Mouse (Mus musculus): Measurements from ENCODE around the gene Nfs1. TPM values are rescaled to one million over a fixed set of nuclear protein-coding genes. Genes with fewer than 3 reads are reported as not detected.

The Nfs1 gene
- total RNA-seq, 2 experiments from 2014 or later = 61.5 to 82.6 TPM

DNA sequence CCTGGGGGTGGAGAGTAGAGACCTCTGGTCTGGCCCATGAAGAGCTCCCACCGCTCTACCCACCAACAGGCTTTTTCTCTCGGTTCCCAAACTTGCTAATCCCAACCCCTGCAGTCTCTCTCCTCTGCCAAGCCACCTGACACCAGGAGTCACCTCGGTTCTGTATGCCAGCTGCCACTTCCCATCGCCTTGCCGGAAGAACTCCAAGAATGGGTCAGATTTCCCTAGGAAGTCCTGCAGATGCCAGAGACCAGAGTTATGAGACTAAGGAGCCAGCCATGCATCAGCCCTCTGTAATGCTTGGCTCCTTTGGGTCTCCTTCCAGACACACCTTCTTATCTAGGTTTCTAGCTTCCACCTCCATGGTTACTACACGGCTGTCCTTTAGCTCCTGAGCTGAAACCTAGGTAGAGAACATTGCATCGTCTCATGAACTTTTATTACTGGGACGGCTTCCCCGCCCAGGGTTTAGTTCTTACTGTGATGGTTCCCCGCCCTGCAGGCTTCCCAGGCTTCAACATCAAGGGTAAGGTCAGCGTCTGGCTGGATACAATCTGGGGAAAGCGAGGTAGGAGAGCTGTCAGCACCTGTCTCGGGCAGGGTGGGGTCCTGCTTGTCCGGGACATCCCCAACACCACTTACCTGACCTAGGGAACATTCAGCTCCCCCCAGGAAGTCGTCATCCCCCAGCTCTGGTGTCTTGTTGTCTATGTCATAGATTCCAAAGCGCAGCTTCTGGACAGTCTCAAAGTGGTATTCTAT, 65.4 kb downstream of the Nfs1 start:
- no peak for ATAC-seq (replicated peaks; ENCODE audit: low FRiP score, low TSS enrichment, poor library complexity, severe bottlenecking)

DNA sequence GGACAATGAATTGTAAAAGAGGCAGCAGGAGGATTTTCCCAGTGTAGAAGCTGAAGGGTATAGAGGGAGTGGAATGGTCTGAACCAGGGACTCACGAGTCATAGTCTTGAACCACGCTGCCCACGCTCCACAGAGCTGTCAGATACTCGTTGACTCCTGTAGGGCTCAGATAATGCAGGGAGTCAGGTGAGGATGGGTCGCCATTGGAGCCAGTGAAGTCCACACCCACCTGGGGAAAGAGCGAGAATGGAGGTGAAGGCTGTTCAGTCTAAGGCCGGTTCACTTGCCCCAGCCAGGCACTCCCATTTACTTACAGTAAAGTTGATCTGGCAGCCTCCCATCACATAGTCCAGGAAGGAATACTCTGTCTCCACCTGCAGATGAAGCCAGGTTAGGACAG, 66.5 kb downstream of the Nfs1 start:
- ATAC-seq (replicated peaks; ENCODE audit: low FRiP score, low TSS enrichment, poor library complexity, severe bottlenecking) = no peak

- ATAC-seq (replicated peaks; ENCODE audit: low FRiP score, low TSS enrichment, poor library complexity, severe bottlenecking) = no peak
These were observed 70.3 kb downstream of the Nfs1 start for GRCm38 (mm10) chr2:156073725-156074124.

Other genes starting within 250 kb of the Nfs1 start
- gene Uqcc1, start 213.9 kb downstream of the Nfs1 start, total RNA-seq (2014; fragmentation: Nextera tagmentation) = 33.6 and 42.4 TPM in 2 replicates
- 63.6 and 72.4 TPM in 2 replicates for gene Uqcc1, start 213.9 kb downstream of the Nfs1 start, total RNA-seq (2017)
- gene Gm15557, start 203.5 kb downstream of the Nfs1 start, total RNA-seq (2014; fragmentation: Nextera tagmentation) = not detected in 2 replicates
- gene Gm15557, start 203.5 kb downstream of the Nfs1 start, total RNA-seq (2017) = not detected in 2 replicates
- not detected in 2 replicates for gene Gdf5, start 198.8 kb downstream of the Nfs1 start, total RNA-seq (2014; fragmentation: Nextera tagmentation)
- gene Gdf5, start 198.8 kb downstream of the Nfs1 start, total RNA-seq (2017) = not detected in 2 replicates
- 22.0 and 26.1 TPM in 2 replicates for gene Cep250, start 187.7 kb downstream of the Nfs1 start, total RNA-seq (2014; fragmentation: Nextera tagmentation)
- gene Cep250, start 187.7 kb downstream of the Nfs1 start, total RNA-seq (2017) = 23.9 and 27.9 TPM in 2 replicates
- 0.37 and 1.3 TPM in 2 replicates for gene 6430550D23Rik, start 136.2 kb downstream of the Nfs1 start, total RNA-seq (2014; fragmentation: Nextera tagmentation)
- 7.0 TPM in 1 of 2 replicates, not detected in the other for gene 6430550D23Rik, start 136.2 kb downstream of the Nfs1 start, total RNA-seq (2017)
- gene Ergic3, start 136.1 kb downstream of the Nfs1 start, total RNA-seq (2014; fragmentation: Nextera tagmentation) = 160 TPM in 2 replicates
- gene Ergic3, start 136.1 kb downstream of the Nfs1 start, total RNA-seq (2017) = 68.0 and 100 TPM in 2 replicates
- gene Fer1l4, start 91.2 kb downstream of the Nfs1 start, total RNA-seq (2014; fragmentation: Nextera tagmentation) = not detected in 2 replicates
- gene Fer1l4, start 91.2 kb downstream of the Nfs1 start, total RNA-seq (2017) = not detected in 2 replicates
- 1.6 and 5.0 TPM in 2 replicates for gene Spag4, start 79.0 kb downstream of the Nfs1 start, total RNA-seq (2014; fragmentation: Nextera tagmentation)
- 1.8 TPM in 1 of 2 replicates, not detected in the other for gene Spag4, start 79.0 kb downstream of the Nfs1 start, total RNA-seq (2017)
- 28.7 and 29.6 TPM in 2 replicates for gene Cpne1, start 32.2 kb downstream of the Nfs1 start, total RNA-seq (2014; fragmentation: Nextera tagmentation)
- gene Cpne1, start 32.2 kb downstream of the Nfs1 start, total RNA-seq (2017) = 15.0 and 19.9 TPM in 2 replicates
- gene Rbm12, start 32.2 kb downstream of the Nfs1 start, total RNA-seq (2014; fragmentation: Nextera tagmentation) = 57.8 and 58.4 TPM in 2 replicates
- 48.4 and 48.5 TPM in 2 replicates for gene Rbm12, start 32.2 kb downstream of the Nfs1 start, total RNA-seq (2017)
- 9.2 and 16.3 TPM in 2 replicates for gene Gm28036, start 17.1 kb downstream of the Nfs1 start, total RNA-seq (2014; fragmentation: Nextera tagmentation)
- gene Gm28036, start 17.1 kb downstream of the Nfs1 start, total RNA-seq (2017) = 30.6 and 54.8 TPM in 2 replicates
- 197 and 326 TPM in 2 replicates for gene Romo1, start 147 bp downstream of the Nfs1 start, total RNA-seq (2014; fragmentation: Nextera tagmentation)
- gene Romo1, start 147 bp downstream of the Nfs1 start, total RNA-seq (2017) = 12.3 and 18.2 TPM in 2 replicates
- gene Rbm39, start 36.1 kb upstream of the Nfs1 start, total RNA-seq (2014; fragmentation: Nextera tagmentation) = 370 and 390 TPM in 2 replicates
- 690 and 765 TPM in 2 replicates for gene Rbm39, start 36.1 kb upstream of the Nfs1 start, total RNA-seq (2017)
- 29.2 and 31.5 TPM in 2 replicates for gene Phf20, start 52.3 kb upstream of the Nfs1 start, total RNA-seq (2014; fragmentation: Nextera tagmentation)
- gene Phf20, start 52.3 kb upstream of the Nfs1 start, total RNA-seq (2017) = 56.1 and 84.1 TPM in 2 replicates
- gene Cnbd2, start 168.1 kb upstream of the Nfs1 start, total RNA-seq (2014; fragmentation: Nextera tagmentation) = 1.4 and 7.1 TPM in 2 replicates
- gene Cnbd2, start 168.1 kb upstream of the Nfs1 start, total RNA-seq (2017) = 5.2 and 9.3 TPM in 2 replicates
- 4.1 TPM in 2 replicates for gene Scand1, start 168.5 kb upstream of the Nfs1 start, total RNA-seq (2014; fragmentation: Nextera tagmentation)
- 16.5 and 48.7 TPM in 2 replicates for gene Scand1, start 168.5 kb upstream of the Nfs1 start, total RNA-seq (2017)